Mouse (Mus musculus) lung, embryonic 14.5 days (tissue): ENCODE measurements around the gene Ick. TPM values are rescaled to one million over a fixed set of nuclear protein-coding genes. Genes with fewer than 3 reads are reported as not detected.

Source experiments
- ATAC-seq: fragments of 200-750 bp; cut with Nextera tagmentation; 2 replicates; pipeline ENCODE4 v1.8.0; 2017; ENCODE audit warnings: mild to moderate bottlenecking, moderate TSS enrichment, moderate library complexity; ENCODE audit not compliant: insufficient read depth
- DNase-seq: peaks from one replicate; pipeline ENCODE4 v3.0.0-alpha.2; 2015
- H3K27ac ChIP-seq: fragments of 300-500 bp; sonication (generic); 2 replicates; pipeline ENCODE4 v1.5.1; 2014; ENCODE audit warnings: low read depth, mild to moderate bottlenecking, moderate library complexity
- H3K27me3 ChIP-seq: fragments of 300-500 bp; sonication (generic); 2 replicates; pipeline ENCODE4 v1.6.1; 2014; ENCODE audit warnings: low read length, control low read depth; ENCODE audit not compliant: insufficient read depth
- H3K36me3 ChIP-seq: fragments of 300-500 bp; sonication (generic); 2 replicates; pipeline ENCODE4 v1.6.1; 2014; ENCODE audit warnings: control low read depth; ENCODE audit not compliant: insufficient read depth
- H3K4me1 ChIP-seq: fragments of 300-500 bp; sonication (generic); 2 replicates; pipeline ENCODE4 v1.6.1; 2014; ENCODE audit warnings: antibody characterized with exemption, control low read depth; ENCODE audit not compliant: insufficient read depth
- H3K4me2 ChIP-seq: fragments of 300-500 bp; sonication (generic); 2 replicates; pipeline ENCODE4 v1.6.1; 2014; ENCODE audit warnings: mild to moderate bottlenecking
- H3K4me3 ChIP-seq: fragments of 300-500 bp; sonication (generic); 2 replicates; pipeline ENCODE4 v1.5.1; 2014; ENCODE audit warnings: low read depth, low read length
- H3K9ac ChIP-seq: fragments of 300-500 bp; sonication (generic); 2 replicates; pipeline ENCODE4 v1.6.1; 2014
- H3K9me3 ChIP-seq: fragments of 300-500 bp; sonication (generic); 2 replicates; pipeline ENCODE4 v1.6.1; 2016; ENCODE audit warnings: low read depth, low read length, control low read depth
- CTCF ChIP-seq: IDR thresholded peaks from 2 replicates; pipeline ENCODE4 v1.5.1; 2016; ENCODE audit warnings: antibody characterized with exemption, low read depth
- WGBS: fragments of 180-500 bp; shearing (Covaris S2); extraction: QIAGEN DNeasy Blood & Tissue Kit; methylation state at CpG from one replicate; pipeline ENCODE4 v1.1.7; 2014; 5-methylcytosine and 5-hydroxymethylcytosine counted together
- polyA plus RNA-seq: library from polyadenylated mRNA; unstranded; fragments of >200 nt; fragmentation: Nextera tagmentation; extraction: Ambion mirVana; gene quantifications from 2 replicates; pipeline ENCODE4 v1.2.1, GENCODE M21; 2014

The Ick gene
- polyA plus RNA-seq, 1 experiment from 2014 or later: 22.9 TPM

DNA sequence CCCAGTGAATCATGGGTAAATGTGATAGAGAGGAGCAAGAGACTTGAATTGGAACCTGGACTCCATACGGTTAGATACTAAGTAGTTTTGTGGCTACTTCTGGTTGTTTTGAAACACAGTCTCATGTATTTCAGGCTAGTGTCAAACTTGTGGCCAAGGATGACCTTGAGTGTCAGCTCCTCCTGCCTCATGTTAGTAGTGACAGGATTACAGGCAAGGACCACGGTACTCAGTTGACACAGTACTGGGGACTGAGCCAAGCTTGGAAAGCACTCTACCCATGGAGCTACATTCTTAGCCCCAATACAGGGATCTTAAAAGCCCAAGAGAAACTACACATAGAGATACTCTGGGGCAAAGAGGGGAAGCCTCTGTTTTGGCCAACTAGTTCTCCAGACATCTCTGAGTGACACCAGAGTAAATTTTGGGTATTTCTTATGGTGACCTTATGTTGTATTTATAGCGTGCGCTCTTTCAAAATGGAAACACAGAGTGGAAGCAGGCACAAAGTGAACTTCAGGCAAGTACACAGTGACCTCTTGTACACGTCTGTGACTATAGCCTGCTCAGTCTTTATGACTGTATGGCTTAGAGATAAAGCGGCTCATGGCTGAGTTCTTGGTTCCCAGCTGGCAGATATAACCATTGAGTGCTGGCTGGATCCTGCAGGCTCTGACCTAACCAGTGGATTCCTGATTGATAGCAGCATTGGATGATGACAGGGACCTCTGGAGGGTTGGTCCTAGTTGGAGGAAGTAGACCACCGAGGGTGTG lies 14.1 kb downstream of the Ick start:
- no peak for ATAC-seq
- WGBS: 84% methylated on average over 7 of the region's 7 CpGs
- peaks cover 4% of the 10 kb centered on the region; the same call in 1 of the 2 replicates for H3K36me3 ChIP-seq
- no peak overlapping the region for H3K4me2 ChIP-seq
- no peaks in the 10 kb centered on the region for H3K4me1 ChIP-seq
- H3K9me3 ChIP-seq: no peaks in the 10 kb centered on the region
- H3K27me3 ChIP-seq: no peaks in the 10 kb centered on the region
- DNase-seq: no peak
- TF ChIP-seq CTCF: no peak
- H3K9ac ChIP-seq: no peak overlapping the region
- no peak overlapping the region for H3K4me3 ChIP-seq
- no peak overlapping the region for H3K27ac ChIP-seq

DNA sequence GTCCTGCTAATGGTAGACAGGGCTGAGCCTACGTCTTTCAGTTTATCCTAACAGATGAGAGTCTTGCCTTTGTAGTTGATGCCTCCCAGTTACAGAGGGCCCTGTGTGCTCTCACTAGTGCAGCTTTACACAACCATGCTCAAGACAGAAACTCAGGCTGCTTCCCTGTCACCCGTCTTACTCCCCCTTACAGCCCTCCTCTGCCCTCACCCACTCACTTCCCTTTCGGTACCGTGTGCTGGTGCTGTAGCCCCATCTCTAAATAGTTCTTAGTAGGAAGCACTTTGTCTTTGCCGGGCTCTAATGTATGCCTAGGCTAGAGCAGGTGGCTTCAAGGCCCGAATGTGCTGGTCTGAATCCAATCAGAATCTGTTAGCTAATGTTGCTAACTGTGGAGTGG lies 15.3 kb downstream of the Ick start:
- Histone ChIP-seq H3K9me3 (no peaks in the 10 kb centered on the region), H3K4me1 (no peaks in the 10 kb centered on the region), H3K4me2 (no peak overlapping the region), H3K4me3 (no peak overlapping the region), H3K27ac (no peak overlapping the region), H3K36me3 (peaks cover under 1% of the 10 kb centered on the region; the same call in 1 of the 2 replicates), H3K9ac (no peak overlapping the region), H3K27me3 (no peaks in the 10 kb centered on the region)
- 87% methylated on average over 6 of the region's 6 CpGs for WGBS
- DNase-seq (no peak), ATAC-seq (no peak)
- TF ChIP-seq CTCF: no peak

- Histone ChIP-seq H3K9ac (no peak overlapping the region), H3K4me3 (no peak overlapping the region), H3K4me2 (no peak overlapping the region), H3K4me1 (no peaks in the 10 kb centered on the region), H3K9me3 (no peaks in the 10 kb centered on the region), H3K27ac (no peak overlapping the region), H3K36me3 (no peaks in the 10 kb centered on the region), H3K27me3 (no peaks in the 10 kb centered on the region)
- TF ChIP-seq CTCF: no peak
- ATAC-seq (no peak), DNase-seq (no peak)
- 59% methylated on average over 6 of the region's 6 CpGs for WGBS
These were observed 17.0 kb downstream of the Ick start for GRCm38 (mm10) chr9:78126007-78126406.

DNA sequence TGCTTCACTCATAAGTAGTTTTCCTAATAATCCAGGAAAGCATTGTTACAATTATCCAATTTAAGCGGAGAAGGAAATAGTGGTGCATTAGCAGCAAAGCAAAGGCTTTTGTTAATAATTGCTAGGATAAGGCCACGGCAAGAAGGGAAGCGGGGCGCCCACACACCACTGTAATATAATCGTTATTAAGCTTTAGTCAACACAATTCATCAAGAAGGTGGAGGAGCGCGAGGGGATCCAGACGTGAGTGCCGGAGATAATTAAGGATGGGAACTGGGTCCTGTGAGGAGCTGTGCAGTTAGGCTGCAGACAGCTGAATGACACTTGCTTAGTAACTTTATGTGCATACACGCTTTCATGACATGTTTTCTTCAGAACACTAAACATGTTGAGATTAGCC lies 17.7 kb downstream of the Ick start:
- no peak overlapping the region for H3K27ac ChIP-seq
- ATAC-seq: no peak
- no peak overlapping the region for H3K4me3 ChIP-seq
- no peak for TF ChIP-seq CTCF
- H3K36me3 ChIP-seq: peaks cover 3% of the 10 kb centered on the region; the same call in 1 of the 2 replicates
- no peaks in the 10 kb centered on the region for H3K4me1 ChIP-seq
- H3K9ac ChIP-seq: no peak overlapping the region
- WGBS: 68% methylated on average over 10 of the region's 10 CpGs
- no peaks in the 10 kb centered on the region for H3K9me3 ChIP-seq
- no peak for DNase-seq
- H3K4me2 ChIP-seq: no peak overlapping the region
- no peaks in the 10 kb centered on the region for H3K27me3 ChIP-seq

DNA sequence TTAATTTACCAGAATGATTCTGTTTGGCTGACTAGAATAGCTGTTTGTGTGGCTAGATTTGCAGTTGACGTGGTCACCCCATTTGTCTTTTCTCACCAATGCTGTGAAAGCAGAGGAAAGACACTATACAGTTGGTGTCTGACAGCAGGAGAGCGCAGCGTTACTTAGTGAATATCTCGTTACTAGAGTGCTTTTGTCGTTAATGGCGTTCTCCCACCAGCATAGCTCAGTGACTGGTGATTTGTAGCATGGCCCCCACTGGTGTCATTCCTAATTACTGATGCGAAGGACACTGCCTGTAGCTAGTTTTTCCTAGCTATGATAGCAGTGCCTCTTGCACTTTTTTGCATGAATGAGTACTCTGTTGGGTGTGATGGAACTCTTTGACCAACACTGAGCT lies 26.7 kb downstream of the Ick start:
- H3K27ac ChIP-seq: no peak overlapping the region
- ATAC-seq: no peak
- no peaks in the 10 kb centered on the region for H3K27me3 ChIP-seq
- no peak overlapping the region for H3K4me2 ChIP-seq
- H3K9me3 ChIP-seq: no peaks in the 10 kb centered on the region
- H3K36me3 ChIP-seq: peaks cover 36% of the 10 kb centered on the region
- no peak for TF ChIP-seq CTCF
- H3K4me3 ChIP-seq: no peak overlapping the region
- DNase-seq: no peak
- H3K4me1 ChIP-seq: no peaks in the 10 kb centered on the region
- WGBS: 69% methylated on average over 7 of the region's 7 CpGs
- H3K9ac ChIP-seq: no peak overlapping the region

GRCm38 (mm10) chr9:78138044-78138676 lies 29.2 kb downstream of the Ick start:
- H3K27me3 ChIP-seq: no peaks in the 10 kb centered on the region
- ATAC-seq: no peak
- no peak overlapping the region for H3K9ac ChIP-seq
- DNase-seq: no peak
- H3K4me1 ChIP-seq: no peaks in the 10 kb centered on the region
- H3K4me2 ChIP-seq: no peak overlapping the region
- H3K36me3 ChIP-seq: peaks cover 38% of the 10 kb centered on the region
- no peaks in the 10 kb centered on the region for H3K9me3 ChIP-seq
- no peak for TF ChIP-seq CTCF
- WGBS: 87% methylated on average over 9 of the region's 9 CpGs
- no peak overlapping the region for H3K4me3 ChIP-seq
- no peak overlapping the region for H3K27ac ChIP-seq

GRCm38 (mm10) chr9:78139463-78139862 lies 30.5 kb downstream of the Ick start:
- WGBS: 84% methylated on average over 4 of the region's 4 CpGs
- Histone ChIP-seq H3K36me3 (peaks cover 38% of the 10 kb centered on the region), H3K4me1 (no peaks in the 10 kb centered on the region)

More at GRCm38 (mm10) chr9:78139463-78139862, 30.5 kb downstream of the Ick start:
- no peaks in the 10 kb centered on the region for H3K27me3 ChIP-seq
- no peak for TF ChIP-seq CTCF
- DNase-seq: no peak
- no peak overlapping the region for H3K27ac ChIP-seq
- ATAC-seq: no peak
- H3K9me3 ChIP-seq: no peaks in the 10 kb centered on the region
- H3K4me3 ChIP-seq: no peak overlapping the region
- no peak overlapping the region for H3K4me2 ChIP-seq
- no peak overlapping the region for H3K9ac ChIP-seq
